Mouse (Mus musculus) c-Kit-positive CD71-negative TER-119-negative erythroid progenitor cells, embryonic 14.5 days (primary cell): Measurements from ENCODE around the gene Pik3cb.

Source experiments
- DNase-seq: peaks from one replicate; pipeline ENCODE4 v3.0.0-alpha.2; 2013; ENCODE audit warnings: low read depth

The Pik3cb gene

DNA sequence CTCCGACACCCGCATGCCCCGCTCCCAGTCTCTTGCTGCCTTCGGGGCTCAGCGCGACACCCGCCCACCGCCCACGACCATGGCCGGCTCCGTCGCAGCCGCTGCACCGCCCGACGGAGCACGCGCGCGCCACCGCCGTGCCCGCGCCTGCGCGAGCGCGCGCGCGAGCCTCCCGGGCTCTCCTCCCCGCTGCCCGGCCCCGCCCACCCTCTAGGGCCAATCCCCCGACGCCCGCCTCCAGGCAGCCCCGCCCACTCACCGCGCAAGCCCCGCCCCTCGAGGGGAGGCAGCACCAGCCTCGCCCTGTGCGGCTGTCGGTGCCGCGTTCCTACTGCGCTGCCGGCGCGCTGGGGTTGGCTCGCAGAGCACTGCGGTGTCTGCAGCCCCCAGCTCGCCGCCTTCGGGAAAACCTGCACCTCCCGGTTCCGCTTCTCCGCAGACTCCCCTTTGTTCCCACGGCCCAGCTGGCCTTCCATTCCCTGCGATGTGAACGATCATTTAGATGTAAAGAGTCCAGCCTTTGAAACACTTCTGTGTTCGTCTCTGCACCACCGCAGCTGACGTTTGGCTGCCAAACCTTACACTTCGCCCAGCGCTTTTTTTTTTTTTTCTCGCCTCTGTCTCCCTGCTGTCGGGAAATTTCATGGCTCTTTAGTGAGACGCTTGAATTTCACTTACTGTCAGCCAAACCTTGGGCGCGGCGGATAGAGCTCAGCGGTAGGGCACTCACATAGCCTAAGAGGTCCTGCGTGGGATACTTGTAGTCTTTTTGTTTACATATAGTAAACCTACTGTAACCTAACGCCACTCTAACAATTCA, at the start of gene Pik3cb:
TSS of gene Pik3cb (minus strand) at position 559 of the 820 bp plus-strand sequence.
- peak; percentile 84 for DNase-seq

DNA sequence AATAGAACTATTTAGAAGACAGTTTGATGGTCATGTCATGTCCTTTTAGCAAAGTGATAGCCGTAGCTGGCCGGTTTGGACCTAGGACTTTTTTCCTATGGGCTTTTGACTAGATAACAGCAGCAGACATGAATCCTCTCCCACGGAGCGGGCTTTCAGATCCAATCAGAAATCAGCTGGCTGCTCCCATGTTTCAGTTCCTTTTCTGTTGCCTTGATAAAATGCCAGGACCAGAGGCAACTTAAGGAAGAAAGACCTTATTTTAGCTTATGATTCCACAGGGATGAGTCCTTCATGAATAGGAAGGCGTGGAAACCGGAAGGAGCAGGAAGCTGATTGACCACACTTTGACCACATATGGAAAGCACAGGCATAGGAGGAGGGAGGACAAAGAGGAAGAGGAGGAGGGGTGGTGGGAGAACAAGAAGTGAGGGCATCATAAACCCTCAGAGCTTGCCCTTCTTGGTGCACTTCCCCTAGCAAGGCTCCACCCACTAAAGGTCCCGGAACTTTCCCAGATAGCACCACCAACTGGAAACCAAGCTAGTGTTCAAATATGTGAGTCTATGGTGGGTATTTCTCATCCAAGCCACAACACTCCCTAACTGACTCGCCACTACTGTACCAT, 42.7 kb upstream of the Pik3cb start:
- peak; percentile 49 for DNase-seq

DNA sequence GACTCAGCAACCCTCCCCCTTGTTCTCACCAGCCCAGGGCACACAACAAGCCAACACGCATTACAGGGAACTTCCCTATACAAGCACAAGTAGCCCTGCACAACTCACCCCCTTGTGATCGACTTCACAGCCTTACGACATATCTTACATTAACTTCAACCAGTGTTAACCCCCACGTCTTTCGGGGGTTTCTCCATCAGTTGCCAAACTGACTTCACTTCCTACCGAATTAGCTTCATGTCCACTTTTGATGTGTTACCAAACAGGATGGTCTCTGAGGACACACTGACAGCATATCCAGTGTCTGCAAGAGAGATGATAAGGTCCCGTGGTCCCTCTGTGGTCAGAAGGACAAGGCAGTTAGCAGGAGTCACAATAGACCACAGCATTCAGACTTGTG, 41.7 kb upstream of the Pik3cb start:
- peak; percentile 78 for DNase-seq

DNA sequence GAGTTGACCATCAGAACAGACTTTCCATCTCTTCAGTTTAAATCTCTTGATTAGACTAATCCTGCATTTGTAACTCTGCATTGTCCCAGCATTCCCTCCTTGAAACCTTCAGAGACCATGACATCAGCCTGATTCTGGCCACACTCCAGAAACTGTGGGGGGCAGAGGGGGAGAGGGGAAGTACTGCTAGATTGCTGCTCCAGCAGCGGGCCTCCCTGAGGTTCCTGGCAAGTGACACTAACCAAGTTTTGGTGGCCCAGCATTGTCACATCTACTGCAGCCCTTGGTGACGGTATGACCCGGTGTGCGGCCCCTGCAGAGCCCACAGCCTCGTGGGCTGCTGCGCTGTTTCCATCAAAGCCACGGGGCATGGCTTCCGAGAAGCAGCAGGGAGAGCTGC, 39.9 kb upstream of the Pik3cb start:
- DNase-seq: no peak

DNA sequence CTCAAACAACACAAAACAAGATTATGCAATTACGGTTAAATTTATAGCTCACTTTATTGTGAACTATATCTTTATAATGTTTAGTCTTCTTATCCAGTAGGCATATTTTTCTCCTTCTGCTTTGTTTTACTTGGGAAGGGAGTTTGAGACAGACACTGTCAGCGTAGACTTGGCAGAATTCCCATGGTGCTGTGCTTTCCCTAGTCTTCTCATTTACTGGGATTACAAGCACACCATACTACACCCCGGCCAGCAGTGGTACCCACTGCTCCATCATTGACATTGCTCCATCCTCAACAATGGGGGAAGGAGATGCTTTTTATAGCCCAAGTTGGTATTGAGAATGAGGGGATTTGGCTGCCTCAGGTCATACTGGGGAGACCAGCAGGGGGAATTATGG, 38.3 kb upstream of the Pik3cb start:
- no peak for DNase-seq

DNA sequence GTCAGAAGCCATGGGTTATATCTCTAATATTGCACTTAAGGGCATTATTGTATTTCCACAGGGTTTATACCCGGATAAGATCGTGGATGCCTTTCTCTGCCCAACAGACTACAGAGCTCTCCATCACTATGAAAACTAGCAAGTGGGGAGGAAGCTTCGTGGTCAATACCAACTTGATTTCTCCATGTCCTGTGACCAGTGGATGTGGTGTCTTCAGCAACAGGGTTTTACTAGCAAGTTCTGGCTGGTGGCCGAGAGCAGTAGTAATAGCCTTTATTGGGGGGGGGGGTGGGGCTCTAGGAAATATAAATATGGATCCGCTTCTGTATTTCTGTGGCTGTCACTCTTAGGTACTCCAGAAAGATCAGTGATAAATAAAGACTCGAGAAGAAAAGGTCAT, 35.4 kb upstream of the Pik3cb start:
- no peak for DNase-seq

DNA sequence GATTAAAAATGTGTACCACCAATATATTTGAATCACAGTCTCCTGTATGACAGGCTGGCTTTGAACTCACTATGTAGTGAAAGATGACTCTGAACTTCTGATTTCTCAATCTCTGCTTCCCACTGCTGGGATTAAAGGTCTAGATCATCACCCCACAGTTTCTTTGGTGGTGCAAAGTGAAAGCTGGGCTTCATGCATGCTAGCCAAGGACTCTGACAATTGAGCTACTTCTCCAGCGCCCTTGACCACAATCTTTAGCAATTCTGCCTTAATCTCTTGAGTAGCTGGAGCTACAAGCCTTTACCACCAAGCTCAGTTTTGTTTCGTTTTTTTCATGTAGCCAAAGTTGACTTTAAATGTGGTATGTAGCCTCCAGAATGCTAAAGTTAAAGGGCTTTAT, 32.4 kb upstream of the Pik3cb start:
- no peak for DNase-seq

DNA sequence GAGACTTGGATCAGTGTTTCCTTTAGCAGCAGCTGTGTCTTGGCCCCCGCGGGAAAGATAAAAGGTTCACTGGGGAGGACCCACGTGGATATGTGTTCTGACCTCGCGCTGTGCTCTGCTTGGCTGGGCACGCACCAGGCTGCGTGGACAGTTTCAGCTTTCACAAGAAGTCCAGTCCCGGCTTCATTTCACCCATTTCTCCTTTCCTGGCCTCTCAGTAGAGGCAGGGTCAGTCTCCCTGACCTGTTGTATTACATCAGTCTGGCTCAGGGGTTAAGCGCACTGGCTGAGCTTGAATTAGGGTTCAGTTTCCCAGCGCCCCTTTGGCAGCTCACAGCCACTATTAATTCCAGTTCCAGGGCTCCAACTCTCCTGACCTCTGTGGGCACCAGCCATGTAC, 30.8 kb upstream of the Pik3cb start:
- no peak for DNase-seq

DNA sequence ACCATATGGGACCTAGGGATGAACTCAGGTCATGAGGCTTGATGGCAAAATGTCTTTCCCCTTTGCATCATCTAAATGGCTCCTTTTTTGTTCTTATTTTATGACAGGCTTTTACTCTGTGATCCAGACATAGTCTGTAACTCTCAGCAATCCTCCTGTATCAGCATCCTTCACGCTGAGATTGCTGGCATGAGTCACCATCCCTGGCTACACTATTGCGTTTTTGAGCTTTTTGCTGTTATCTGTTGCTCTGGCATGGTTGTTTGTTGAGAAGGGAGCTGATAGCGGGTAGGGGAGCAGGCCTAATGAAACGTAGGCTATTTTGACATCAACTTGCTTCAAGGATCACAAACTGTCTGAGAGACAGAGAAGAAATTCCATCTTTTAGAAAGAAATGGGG, 28.6 kb upstream of the Pik3cb start:
- DNase-seq: no peak

DNA sequence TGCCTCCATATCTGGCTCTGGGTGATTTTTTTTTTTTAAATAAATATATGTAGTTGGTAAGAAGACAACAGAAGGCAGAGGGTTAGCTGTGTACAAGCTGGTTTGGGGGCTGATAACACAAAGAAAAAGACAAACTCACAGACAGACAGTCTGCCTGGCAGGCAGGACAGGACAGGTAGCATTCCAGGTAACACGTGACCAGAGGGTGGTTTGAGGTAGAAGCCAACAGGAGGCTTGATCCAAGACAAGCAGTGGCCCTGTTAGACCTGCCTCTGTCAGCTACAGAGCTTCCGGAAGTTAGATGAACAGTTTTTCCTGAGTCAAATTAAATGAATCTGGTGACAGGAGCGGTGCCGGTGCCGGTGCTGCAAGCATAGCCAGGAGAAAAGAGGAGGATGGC, 26.5 kb upstream of the Pik3cb start:
- no peak for DNase-seq

DNA sequence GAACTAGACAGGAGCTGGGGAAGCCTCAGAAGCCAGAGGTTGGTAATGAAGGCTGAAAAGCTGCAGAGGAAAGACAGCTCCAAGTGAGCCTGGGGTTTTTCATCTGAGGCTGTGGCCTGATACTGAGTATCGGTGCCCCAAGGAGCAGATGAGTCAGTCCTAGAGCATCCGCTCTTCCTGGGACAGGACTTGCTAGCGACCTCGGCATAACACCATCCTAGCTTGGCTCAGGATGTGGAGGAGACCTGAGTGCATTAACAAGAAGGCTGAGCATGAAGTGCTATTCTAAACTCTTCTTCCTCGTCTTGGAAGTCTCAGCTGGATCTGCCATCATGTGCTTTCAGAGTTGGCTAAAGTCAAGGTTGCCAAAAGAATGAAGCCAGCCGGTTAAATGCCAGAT, 25.5 kb upstream of the Pik3cb start:
- no peak for DNase-seq

DNA sequence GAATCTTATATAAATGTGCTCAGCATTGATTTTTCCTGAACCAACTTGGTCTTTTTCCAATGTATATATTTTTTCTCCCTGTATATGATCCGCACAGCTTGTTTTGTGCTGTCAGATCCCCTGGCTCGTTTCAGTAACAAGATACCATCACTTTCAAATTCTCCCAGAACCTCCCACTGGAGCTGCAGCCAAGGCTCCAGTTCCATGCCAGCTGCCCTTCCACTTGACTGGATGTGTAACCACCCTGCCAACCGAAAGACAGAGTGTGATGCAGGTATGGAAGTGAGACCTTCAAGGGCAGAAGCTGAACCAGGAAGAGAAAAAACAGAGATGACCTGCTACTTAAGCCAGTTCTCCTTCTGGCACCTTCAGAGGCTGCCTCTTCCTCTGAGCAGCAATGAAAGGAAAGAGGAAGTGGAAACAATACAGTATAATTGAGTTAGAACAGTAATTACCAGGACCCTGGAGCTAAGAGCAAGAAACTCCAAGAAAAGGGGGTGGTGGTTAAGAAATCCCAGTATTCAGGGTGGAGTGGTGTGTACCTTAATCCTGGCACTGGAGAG, 24.3 kb upstream of the Pik3cb start:
- DNase-seq: no peak

DNA sequence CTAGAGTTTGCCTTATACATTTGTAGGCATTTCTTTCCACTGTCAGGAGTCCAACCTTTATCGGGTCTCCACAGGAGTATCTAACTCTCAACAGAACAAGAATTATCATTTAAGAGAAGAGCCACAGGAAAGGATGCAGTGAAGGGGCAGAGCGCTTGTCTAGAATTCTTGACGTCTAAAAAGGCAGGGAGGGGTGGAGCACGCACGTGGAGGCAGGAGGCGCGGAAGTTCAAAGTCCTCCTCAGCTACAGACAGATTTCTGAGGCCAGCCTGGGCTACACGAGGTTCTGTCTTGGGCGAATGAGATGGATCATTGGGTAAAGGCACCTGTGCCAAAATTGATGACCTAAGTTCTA, 23.7 kb upstream of the Pik3cb start:
- DNase-seq: no peak

DNA sequence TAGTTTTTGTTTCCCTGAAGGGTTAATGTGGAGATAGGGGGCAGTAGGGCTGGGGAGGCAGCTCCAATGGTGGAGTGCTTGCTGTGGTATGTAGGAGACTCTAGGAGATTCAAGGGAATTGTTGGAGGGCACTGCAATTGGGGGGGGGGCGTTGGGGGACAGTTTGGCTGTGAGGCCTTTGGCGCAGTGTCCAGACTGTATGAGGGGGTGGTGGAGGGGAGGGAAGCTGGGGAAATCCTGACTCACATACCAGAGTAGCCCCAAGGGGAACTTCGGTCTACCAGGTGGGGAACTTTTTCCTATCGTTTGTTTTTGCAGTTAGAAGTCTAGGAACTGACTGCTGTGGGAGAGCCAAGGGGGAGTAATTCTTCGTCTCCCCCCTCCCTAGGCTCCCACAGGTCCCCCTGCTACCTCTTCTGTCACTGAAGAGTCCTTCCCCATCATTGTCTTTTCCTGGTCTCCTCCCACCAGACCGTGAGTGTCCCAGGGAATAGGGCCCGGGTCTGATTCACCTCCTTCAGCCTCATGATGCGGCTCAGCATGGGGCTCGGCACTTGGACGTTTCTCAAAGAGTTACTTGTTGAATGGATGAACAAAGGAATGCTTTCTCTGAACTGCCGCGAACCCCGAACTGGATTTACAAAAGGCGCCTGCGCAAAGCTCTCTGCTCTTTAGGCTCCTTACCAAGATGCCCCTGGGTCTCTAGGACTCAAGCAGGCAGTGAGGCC, 23.2 kb upstream of the Pik3cb start:
- no peak for DNase-seq

DNA sequence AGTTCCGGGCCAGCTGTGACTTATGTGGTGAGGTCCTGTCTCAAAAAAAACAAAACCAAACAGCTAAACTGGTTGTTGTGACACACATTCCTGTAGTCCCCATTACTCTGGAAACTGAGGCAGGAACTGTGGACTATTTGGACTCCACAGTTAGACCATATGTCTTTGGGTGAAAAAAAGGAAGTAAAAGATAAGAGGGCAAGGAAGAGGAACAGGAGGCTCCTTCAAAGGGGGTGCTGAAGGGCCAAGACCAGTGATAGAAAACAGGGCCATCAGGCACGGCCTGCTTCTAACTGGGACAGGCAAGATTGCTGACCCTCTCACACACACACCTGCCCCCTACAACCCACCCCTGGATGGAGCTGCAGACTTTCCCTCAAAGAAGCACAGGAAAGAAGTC, 22.4 kb upstream of the Pik3cb start:
- DNase-seq: no peak

DNA sequence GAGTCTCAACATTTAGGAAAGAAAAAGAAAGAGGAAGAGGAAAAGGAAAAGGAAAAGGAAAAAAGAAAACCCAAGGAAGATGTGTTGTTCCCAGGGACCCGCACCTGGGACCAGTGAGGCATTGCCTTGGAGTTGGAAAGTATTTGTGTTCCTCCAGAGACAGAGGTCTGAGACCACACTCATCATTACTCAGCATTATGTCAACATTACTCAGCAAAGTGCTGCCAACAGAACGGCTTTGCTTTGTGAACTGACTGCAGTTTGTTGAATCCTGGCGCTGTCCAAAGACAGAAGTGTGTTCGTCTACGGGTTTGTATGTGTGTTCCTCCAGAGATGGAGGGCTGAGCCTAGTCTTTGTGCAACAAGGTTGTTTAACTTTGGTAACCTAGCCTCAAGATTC, 20.4 kb upstream of the Pik3cb start:
- DNase-seq: no peak

DNA sequence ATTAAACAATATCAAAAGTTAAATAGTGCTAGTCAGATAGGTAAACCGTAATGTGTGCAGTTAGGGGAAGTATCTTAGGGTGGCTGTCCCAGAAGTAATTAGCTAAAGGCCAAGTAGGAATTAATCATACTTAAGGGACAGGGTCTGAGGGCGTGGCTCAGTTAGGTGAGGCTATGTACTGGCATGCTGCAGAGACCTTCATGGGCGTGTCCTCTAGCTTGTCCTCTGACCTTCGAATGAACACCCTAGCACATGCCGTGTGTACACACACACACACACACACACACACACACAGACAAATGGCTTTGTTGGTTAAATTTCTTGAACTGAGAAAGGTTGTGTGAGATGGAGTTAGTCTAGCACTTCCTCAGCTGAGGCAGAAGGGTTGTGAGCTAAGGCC, 19.5 kb upstream of the Pik3cb start:
- no peak for DNase-seq

DNA sequence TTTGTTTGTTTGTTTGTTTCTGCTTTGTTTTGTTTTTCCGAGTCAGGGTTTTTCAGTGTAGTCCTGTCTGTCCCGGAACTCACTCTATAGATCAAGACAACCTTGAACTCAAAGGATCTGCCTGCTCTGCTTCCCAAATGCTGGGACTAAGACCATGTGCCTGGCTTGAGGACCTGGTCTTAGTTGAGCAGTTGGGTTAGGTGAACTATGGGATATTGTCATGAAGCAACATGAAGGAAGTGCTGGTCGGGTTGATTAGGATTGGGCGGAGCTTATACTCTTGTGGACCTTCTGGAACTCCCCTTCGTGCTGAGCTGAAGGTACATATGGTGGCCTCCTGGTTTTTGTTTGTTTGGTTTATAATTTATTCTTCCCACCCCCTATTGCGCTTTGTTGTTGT, 18.3 kb upstream of the Pik3cb start:
- DNase-seq: no peak

DNA sequence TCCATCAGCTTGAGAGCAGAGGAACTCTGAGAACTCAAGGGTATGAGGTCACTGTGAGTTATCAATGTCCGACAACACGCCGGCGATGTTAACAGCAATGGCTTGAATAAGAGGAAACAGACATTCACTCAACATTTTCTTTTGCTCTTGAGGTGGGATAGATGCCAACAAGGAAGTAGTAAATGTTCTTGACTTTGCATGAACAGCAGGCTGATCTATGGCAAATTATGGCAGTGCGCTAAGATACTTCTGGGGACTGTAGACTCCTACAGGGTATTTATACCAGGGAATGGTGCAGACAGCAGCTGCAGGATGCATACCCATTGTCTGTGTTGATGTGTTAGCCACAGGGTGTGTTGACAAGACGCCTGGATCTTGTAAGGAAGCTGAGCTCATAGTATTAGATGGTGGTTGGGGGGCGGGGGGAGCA, 17.8 kb upstream of the Pik3cb start:
- DNase-seq: no peak

DNA sequence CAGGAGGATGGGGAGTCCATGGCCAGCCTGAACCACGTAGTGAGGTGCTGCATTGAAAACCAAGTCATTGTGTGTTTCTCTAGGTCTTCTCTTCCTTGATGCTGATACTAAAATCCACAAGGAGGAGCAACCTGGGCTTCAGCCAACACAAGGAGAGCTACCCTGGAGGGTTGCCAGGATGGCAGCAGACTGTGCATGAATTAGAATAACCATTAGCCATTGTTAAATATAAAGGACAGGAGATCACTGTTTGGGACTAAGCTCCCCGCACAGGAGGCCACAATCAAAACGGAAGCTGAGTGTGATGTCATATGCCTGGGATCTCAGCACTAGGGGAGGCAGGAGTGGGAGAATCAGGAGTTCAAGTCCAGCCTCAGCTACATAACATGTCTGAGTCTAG, 13.2 kb upstream of the Pik3cb start:
- no peak for DNase-seq

DNA sequence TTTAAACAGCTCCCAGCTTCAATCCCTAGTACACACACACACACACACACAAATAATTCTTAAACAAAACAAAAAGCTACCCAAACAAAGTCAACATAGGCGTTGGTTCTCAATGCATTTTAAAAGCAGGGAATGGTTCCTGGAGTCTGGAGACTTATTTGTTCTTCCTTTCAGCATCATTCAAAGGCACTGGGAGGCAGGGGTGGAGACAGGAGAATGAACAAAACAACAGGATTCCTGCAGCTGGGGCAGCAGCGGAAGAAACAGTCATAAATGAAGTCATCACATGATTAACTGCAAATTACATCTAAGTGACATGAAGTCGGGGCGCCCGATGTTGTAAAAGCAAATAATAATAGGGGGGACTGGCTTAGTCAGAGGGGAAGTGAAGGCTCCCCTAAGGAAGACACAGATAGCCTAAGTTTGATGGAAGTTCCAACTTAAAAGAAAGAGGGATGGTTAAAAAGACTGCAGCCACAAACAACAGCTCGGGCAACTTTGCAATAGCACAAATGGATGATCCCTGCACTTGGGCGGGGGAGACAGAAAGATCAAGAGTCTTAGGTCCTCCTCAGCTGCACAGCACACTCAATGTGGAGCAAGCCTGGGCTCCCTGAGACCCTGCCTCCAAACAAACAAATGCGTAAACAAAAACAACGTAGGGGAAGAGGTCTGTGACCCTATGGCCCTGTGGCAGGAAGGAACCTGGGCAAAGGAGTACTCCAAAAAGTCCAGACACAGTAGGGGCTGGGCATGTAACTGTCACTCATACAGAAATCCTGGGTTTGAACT, 12.5 kb upstream of the Pik3cb start:
- DNase-seq: no peak
